Mouse (Mus musculus) MEL (cell line): ENCODE results near the gene Nfatc2ip. TPM values are rescaled to one million over a fixed set of nuclear protein-coding genes. Genes with fewer than 3 reads are reported as not detected.

Experiments
- DNase-seq: peaks from one replicate; pipeline ENCODE4 v3.0.0; 2011; ENCODE audit warnings: low read depth, low spot score
- H3K27ac ChIP-seq: 2 replicates; pipeline ENCODE4 v1.5.1; 2012; ENCODE audit warnings: low read depth, mild to moderate bottlenecking, control low read depth, low read length, moderate library complexity; ENCODE audit not compliant: control insufficient read depth
- H3K27me3 ChIP-seq, 2 experiments: fragments of 150-350 bp in 1 of 2; sonication (generic) in 1 of 2; 2 replicates each; pipeline ENCODE4 v1.6.1; 2012; ENCODE audit warnings: low read length in 2 of 2, mild to moderate bottlenecking in 2 of 2, improper control_type of control experiment in 1 of 2, moderate library complexity in 1 of 2; ENCODE audit not compliant: insufficient read depth in 2 of 2, control insufficient read depth in 1 of 2
- H3K36me3 ChIP-seq, 2 experiments: 2 replicates each; pipeline ENCODE4 v1.6.1; 2012 to 2014; ENCODE audit warnings: low read length in 2 of 2, improper control_type of control experiment in 1 of 2, inconsistent platforms in 1 of 2, mild to moderate bottlenecking in 1 of 2; ENCODE audit not compliant: insufficient read depth in 2 of 2, control insufficient read depth in 1 of 2
- H3K4me1 ChIP-seq, 2 experiments: fragments of 150-350 bp in 1 of 2; sonication (generic) in 1 of 2; 2 replicates each; pipeline ENCODE4 v1.6.1; 2012; ENCODE audit warnings: low read length in 2 of 2, improper control_type of control experiment in 1 of 2, mild to moderate bottlenecking in 1 of 2; ENCODE audit not compliant: insufficient read depth in 2 of 2, control insufficient read depth in 1 of 2
- H3K4me3 ChIP-seq, 2 experiments: fragments of 150-350 bp in 1 of 2; sonication (generic) in 1 of 2; 2 replicates each; pipeline ENCODE4 v1.5.1; 2012; ENCODE audit warnings: low read depth in 2 of 2, low read length in 2 of 2, mild to moderate bottlenecking in 2 of 2, moderate library complexity in 2 of 2, control low read depth in 1 of 2, improper control_type of control experiment in 1 of 2; ENCODE audit not compliant: control insufficient read depth in 1 of 2, insufficient read depth in 1 of 2
- H3K79me2 ChIP-seq: 2 replicates; pipeline ENCODE4 v1.6.1; 2012; ENCODE audit warnings: mild to moderate bottlenecking, low read length, moderate library complexity; ENCODE audit not compliant: control insufficient read depth, poor library complexity, insufficient read depth
- H3K9ac ChIP-seq: 2 replicates; pipeline ENCODE4 v1.6.1; 2012; ENCODE audit warnings: low read depth, mild to moderate bottlenecking, control low read depth, low read length, moderate library complexity; ENCODE audit not compliant: control insufficient read depth, poor library complexity, severe bottlenecking
- H3K9me3 ChIP-seq: fragments of 150-350 bp; sonication (generic); replicated peaks from 2 replicates; pipeline ENCODE4 v1.6.1; 2012; ENCODE audit warnings: mild to moderate bottlenecking, low read length, improper control_type of control experiment, moderate library complexity; ENCODE audit not compliant: insufficient read depth
- BHLHE40 ChIP-seq: IDR thresholded peaks from 2 replicates; pipeline ENCODE4 v1.6.1; 2012; ENCODE audit warnings: low read depth, mild to moderate bottlenecking, inconsistent platforms, low read length, improper control_type of control experiment, borderline replicate concordance
- CHD2 ChIP-seq: IDR thresholded peaks from 2 replicates; pipeline ENCODE4 v1.6.1; 2011; ENCODE audit warnings: low read length, improper control_type of control experiment
- E2F4 ChIP-seq: IDR thresholded peaks from 2 replicates; pipeline ENCODE4 v1.6.1; 2011; ENCODE audit warnings: low read depth, low read length, improper control_type of control experiment, borderline replicate concordance
- ELF1 ChIP-seq: IDR thresholded peaks from 2 replicates; pipeline ENCODE4 v1.6.1; 2014; ENCODE audit warnings: low read depth, mild to moderate bottlenecking, inconsistent platforms, low read length, improper control_type of control experiment, moderate library complexity
- EP300 ChIP-seq, 2 experiments: IDR thresholded peaks; 2 replicates each; pipeline ENCODE4 v1.6.1; 2011; ENCODE audit warnings: improper control_type of control experiment in 2 of 2, low read length in 2 of 2, low read depth in 1 of 2, mild to moderate bottlenecking in 1 of 2
- ETS1 ChIP-seq: IDR thresholded peaks from 2 replicates; pipeline ENCODE4 v1.6.1; 2012; ENCODE audit warnings: low read depth, mild to moderate bottlenecking, inconsistent platforms, low read length, improper control_type of control experiment, moderate library complexity
- GABPA ChIP-seq: IDR thresholded peaks from 2 replicates; pipeline ENCODE4 v1.6.1; 2012; ENCODE audit warnings: low read depth, mild to moderate bottlenecking, inconsistent platforms, low read length, improper control_type of control experiment, moderate library complexity
- GATA1 ChIP-seq: IDR thresholded peaks from 2 replicates; pipeline ENCODE4 v1.6.1; 2011; ENCODE audit warnings: low read depth, low read length, improper control_type of control experiment
- HCFC1 ChIP-seq: IDR thresholded peaks from 2 replicates; pipeline ENCODE4 v1.6.1; 2012; ENCODE audit warnings: low read depth, mild to moderate bottlenecking, inconsistent platforms, low read length, improper control_type of control experiment, moderate library complexity
- JUND ChIP-seq: IDR thresholded peaks from 2 replicates; pipeline ENCODE4 v1.6.1; 2011; ENCODE audit warnings: low read depth, mild to moderate bottlenecking, improper control_type of control experiment, low read length
- KAT2A ChIP-seq: conservative IDR thresholded peaks from 2 replicates; pipeline ENCODE4 v1.6.1; 2012; ENCODE audit warnings: low read depth, low read length, improper control_type of control experiment, inconsistent platforms
- MAX ChIP-seq: IDR thresholded peaks from 2 replicates; pipeline ENCODE4 v1.6.1; 2011; ENCODE audit warnings: low read length, improper control_type of control experiment
- MEF2A ChIP-seq: IDR thresholded peaks from 2 replicates; pipeline ENCODE4 v1.6.1; 2014; ENCODE audit warnings: low read depth, mild to moderate bottlenecking, inconsistent platforms, low read length, improper control_type of control experiment; ENCODE audit not compliant: poor library complexity, insufficient replicate concordance, severe bottlenecking; ENCODE audit errors: extremely low read depth
- MXI1 ChIP-seq: IDR thresholded peaks from 2 replicates; pipeline ENCODE4 v1.6.1; 2011; ENCODE audit warnings: mild to moderate bottlenecking, low read depth, low read length, improper control_type of control experiment
- MYB ChIP-seq: IDR thresholded peaks from 2 replicates; pipeline ENCODE4 v1.6.1; 2011; ENCODE audit warnings: mild to moderate bottlenecking, low read depth, low read length, improper control_type of control experiment
- MYC ChIP-seq: IDR thresholded peaks from 2 replicates; pipeline ENCODE4 v1.6.1; 2011; ENCODE audit warnings: low read depth, mild to moderate bottlenecking, low read length, improper control_type of control experiment, moderate library complexity
- NELFE ChIP-seq: IDR thresholded peaks from 2 replicates; pipeline ENCODE4 v1.6.1; 2011; ENCODE audit warnings: low read depth, low read length, improper control_type of control experiment
- NRF1 ChIP-seq: IDR thresholded peaks from 2 replicates; pipeline ENCODE4 v1.6.1; 2014; ENCODE audit warnings: low read depth, mild to moderate bottlenecking, inconsistent platforms, low read length, improper control_type of control experiment, moderate library complexity; ENCODE audit not compliant: poor library complexity, insufficient read depth, severe bottlenecking
- POLR2A ChIP-seq, 2 experiments: IDR thresholded peaks; 2 replicates each; pipeline ENCODE4 v1.6.1; 2011 to 2012; ENCODE audit warnings: low read length in 2 of 2, mild to moderate bottlenecking in 2 of 2, control low read depth in 1 of 2, improper control_type of control experiment in 1 of 2, low read depth in 1 of 2, moderate library complexity in 1 of 2; ENCODE audit not compliant: control insufficient read depth in 1 of 2, insufficient read depth in 1 of 2, poor library complexity in 1 of 2
- POLR2AphosphoS2 ChIP-seq: IDR thresholded peaks from 2 replicates; pipeline ENCODE4 v1.6.1; 2011; ENCODE audit warnings: low read length, improper control_type of control experiment
- POLR2AphosphoS5 ChIP-seq: IDR thresholded peaks from 2 replicates; pipeline ENCODE4 v1.6.1; 2012; ENCODE audit warnings: low read depth, borderline replicate concordance, mild to moderate bottlenecking, inconsistent platforms, low read length, moderate library complexity, mixed read lengths
- RCOR1 ChIP-seq: IDR thresholded peaks from 2 replicates; pipeline ENCODE4 v1.6.1; 2012; ENCODE audit warnings: low read depth, mild to moderate bottlenecking, inconsistent platforms, low read length, improper control_type of control experiment
- SIN3A ChIP-seq: IDR thresholded peaks from 2 replicates; pipeline ENCODE4 v1.6.1; 2012; ENCODE audit warnings: low read length, improper control_type of control experiment, inconsistent platforms
- TBP ChIP-seq: IDR thresholded peaks from 2 replicates; pipeline ENCODE4 v1.8.0; 2011; ENCODE audit warnings: low read depth, low read length, improper control_type of control experiment
- UBTF ChIP-seq: IDR thresholded peaks from 2 replicates; pipeline ENCODE4 v1.6.1; 2012; ENCODE audit warnings: low read depth, mild to moderate bottlenecking, inconsistent platforms, low read length, improper control_type of control experiment, moderate library complexity, borderline replicate concordance; ENCODE audit not compliant: insufficient read depth
- USF1 ChIP-seq: IDR thresholded peaks from 2 replicates; pipeline ENCODE4 v1.6.1; 2014; ENCODE audit warnings: low read depth, mild to moderate bottlenecking, inconsistent platforms, low read length, improper control_type of control experiment, moderate library complexity
- ZC3H11A ChIP-seq: IDR thresholded peaks from 2 replicates; pipeline ENCODE4 v1.6.1; 2012; ENCODE audit warnings: low read depth, mild to moderate bottlenecking, inconsistent platforms, low read length, improper control_type of control experiment
- ZKSCAN1 ChIP-seq: IDR thresholded peaks from 2 replicates; pipeline ENCODE4 v1.6.1; 2012; ENCODE audit warnings: low read depth, mild to moderate bottlenecking, inconsistent platforms, low read length, improper control_type of control experiment, moderate library complexity
- ZMIZ1 ChIP-seq: IDR thresholded peaks from 2 replicates; pipeline ENCODE4 v1.6.1; 2012; ENCODE audit warnings: low read depth, mild to moderate bottlenecking, inconsistent platforms, low read length, improper control_type of control experiment, moderate library complexity
- ZNF384 ChIP-seq: IDR thresholded peaks from 2 replicates; pipeline ENCODE4 v1.6.1; 2012; ENCODE audit warnings: low read depth, mild to moderate bottlenecking, inconsistent platforms, low read length, improper control_type of control experiment
- polyA plus RNA-seq, 2 experiments: library from polyadenylated mRNA; stranded (reverse) in 1 of 2; unstranded in 1 of 2; fragments of >175 nt in 1 of 2; fragments of >200 nt in 1 of 2; gene quantifications; 2 replicates each; pipeline versions ENCODE4 v1.2.1 to v1.2.4; 2012; ENCODE audit warnings: low replicate concordance in 2 of 2, low read depth in 1 of 2; ENCODE audit not compliant: insufficient read length in 2 of 2, insufficient read depth in 1 of 2, missing spikeins in 1 of 2
- total RNA-seq: library from RNA; depleted of rRNA; stranded (reverse); fragments of 300-350 nt; gene quantifications from 2 replicates; pipeline ENCODE4 v1.2.3, GENCODE M21; 2012

The Nfatc2ip gene
- total and polyA plus RNA-seq, 3 experiments, result 7.9 to 13.0 TPM; not detected in 1

DNA sequence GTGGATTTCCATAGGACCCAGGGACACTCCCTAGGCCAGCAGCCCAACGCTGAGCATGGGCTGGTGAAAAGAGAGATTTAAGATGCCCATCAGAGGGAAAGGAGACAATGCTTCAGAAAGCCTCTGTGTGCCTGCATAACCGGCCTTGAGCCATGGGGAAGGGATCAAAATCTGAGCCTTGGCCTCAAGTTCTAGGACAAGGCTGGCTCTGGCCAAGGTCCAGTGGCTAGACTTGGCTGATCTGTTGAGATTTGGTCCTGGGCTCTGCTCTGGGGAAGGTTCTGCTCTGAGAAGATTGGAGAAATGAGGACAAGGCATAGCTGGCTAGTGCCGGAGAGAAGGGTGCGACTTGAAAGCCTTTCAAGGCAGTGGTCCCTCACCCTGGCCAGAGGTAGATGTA lies 14.5 kb upstream of the Nfatc2ip start:
- no peak overlapping the region for H3K4me3 ChIP-seq
- no peaks in the 10 kb centered on the region for H3K9me3 ChIP-seq
- H3K27me3 ChIP-seq, result peaks cover 0 to 3% of the 10 kb centered on the region in 2 experiments; a peak in 3 of 4 replicates
- TF ChIP-seq GABPA, result no peak
- no peak for TF ChIP-seq HCFC1
- TF ChIP-seq POLR2AphosphoS5, result no peak
- no peak for TF ChIP-seq USF1
- TF ChIP-seq RCOR1, result no peak
- no peak for TF ChIP-seq NRF1
- TF ChIP-seq POLR2A (IDR thresholded peaks at IDR 0.05; ENCODE audit: control insufficient read depth in 1 of 2, insufficient read depth in 1 of 2, low read depth in 1 of 2, low read length in 2 of 2, poor library complexity in 1 of 2), result no peak
- TF ChIP-seq MYC, result no peak
- TF ChIP-seq SIN3A, result no peak
- no peak for TF ChIP-seq KAT2A
- TF ChIP-seq ETS1, result no peak
- no peak for TF ChIP-seq MEF2A
- TF ChIP-seq ZKSCAN1, result no peak
- TF ChIP-seq JUND, result no peak
- no peaks in the 10 kb centered on the region for H3K36me3 ChIP-seq
- H3K4me1 ChIP-seq, result 0 out of 4 replicates have a peak, but pooled peaks cover 0 to under 1% of the 10 kb centered on the region in 2 experiments
- no peaks in the 10 kb centered on the region for H3K79me2 ChIP-seq
- no peak overlapping the region for H3K9ac ChIP-seq
- no peak overlapping the region for H3K27ac ChIP-seq
- no peak for DNase-seq

DNA sequence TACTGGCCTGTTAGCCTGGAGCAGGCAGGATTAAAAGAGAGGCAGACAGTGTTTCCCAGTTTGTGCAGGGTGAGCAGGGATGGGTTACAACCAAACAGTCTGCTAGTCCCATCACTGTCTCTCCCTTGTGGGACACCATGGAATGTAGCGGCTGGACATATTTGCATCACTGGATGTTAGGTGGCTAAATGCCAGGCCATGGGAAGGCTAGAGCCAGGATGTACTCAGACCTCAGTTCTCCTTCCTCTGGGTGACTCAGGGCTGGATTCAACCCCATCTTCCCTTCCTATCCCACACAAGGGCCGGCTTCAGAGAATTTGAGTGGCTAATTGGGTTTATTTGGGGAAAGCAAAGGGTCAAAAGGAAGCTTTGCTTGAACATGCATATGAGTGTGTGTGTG lies 12.1 kb upstream of the Nfatc2ip start:
- DNase-seq, result no peak
- Histone ChIP-seq H3K9me3 (no peaks in the 10 kb centered on the region), H3K79me2 (no peaks in the 10 kb centered on the region), H3K27ac (no peak overlapping the region), H3K36me3 (no peaks in the 10 kb centered on the region), H3K4me1 (no peaks in the 10 kb centered on the region), H3K27me3 (peaks cover 0 to 5% of the 10 kb centered on the region in 2 experiments), H3K9ac (no peak overlapping the region)
- TF ChIP-seq ELF1 (no peak), TBP (no peak), UBTF (no peak), POLR2AphosphoS2 (no peak), BHLHE40 (no peak), ZMIZ1 (no peak), ZC3H11A (no peak), NELFE (no peak), USF1 (no peak), MEF2A (no peak), CHD2 (no peak), POLR2A (IDR thresholded peaks at IDR 0.05; ENCODE audit: control insufficient read depth in 1 of 2, insufficient read depth in 1 of 2, low read depth in 1 of 2, low read length in 2 of 2, poor library complexity in 1 of 2) (no peak), MAX (no peak), E2F4 (no peak), MXI1 (no peak), RCOR1 (no peak), ZNF384 (no peak), EP300 (IDR thresholded peaks at IDR 0.05; ENCODE audit: low read depth in 1 of 2, low read length in 2 of 2) (no peak), MYB (no peak), GATA1 (no peak)
- TF ChIP-seq, all 39 proteins: peak for 0
- no peak overlapping the region for H3K4me3 ChIP-seq
